ENCODE assay signal across 8 mouse cellular contexts in genomic region chr8:58911677-58912076, GRCm38 (mm10). TPM values are rescaled to one million over a fixed set of nuclear protein-coding genes. Genes with fewer than 3 reads are reported as not detected.
DNase-seq lines count a peak whose midpoint lies in the region; ATAC-seq and TF ChIP-seq lines count a peak whose summit lies in the region.

TSS of gene BC030500 (plus strand) at chr8:58911755.

- H3K4me3 ChIP-seq in cortical plate, adult 2 months (ENCODE audit: insufficient read depth, low read length) = peak within 1 kb of the TSS; percentile 84
- peak within 1 kb of the TSS; percentile 60 for H3K4me3 ChIP-seq in forebrain, postnatal 0 days (ENCODE audit: low read depth, low read length)
- H3K4me3 ChIP-seq in liver, embryonic 16.5 days (ENCODE audit: low read depth, low read length) = peak within 1 kb of the TSS; percentile 28

- H3K27ac ChIP-seq in cortical plate, adult 2 months (ENCODE audit: insufficient read depth, low read length) = no peak within 1 kb of the TSS
- H3K27ac ChIP-seq in forebrain, postnatal 0 days (ENCODE audit: low read depth, low read length) = peak within 1 kb of the TSS; percentile 76
- H3K27ac ChIP-seq in liver, embryonic 16.5 days (ENCODE audit: low read length) = no peak within 1 kb of the TSS

- H3K4me2 ChIP-seq in forebrain, postnatal 0 days (ENCODE audit: low read depth) = peak within 1 kb of the TSS; percentile 76
- H3K4me2 ChIP-seq in liver, embryonic 16.5 days (ENCODE audit: low read depth, low read length) = peak within 1 kb of the TSS; percentile 46

- no peak for TF ChIP-seq POLR2A in cortical plate, adult 2 months (IDR thresholded peaks at IDR 0.05; ENCODE audit: extremely low read depth, insufficient read depth, low read length)

- no peaks in the 10 kb centered on the region for H3K27me3 ChIP-seq in forebrain, postnatal 0 days (ENCODE audit: insufficient read depth, low read length)
- peaks cover 17% of the 10 kb centered on the region for H3K27me3 ChIP-seq in liver, embryonic 16.5 days (ENCODE audit: control insufficient read depth, insufficient read depth, low read depth, low read length)

- peak within 1 kb of the TSS; percentile 64 for H3K9ac ChIP-seq in forebrain, postnatal 0 days
- no peak within 1 kb of the TSS for H3K9ac ChIP-seq in liver, embryonic 16.5 days (ENCODE audit: low read depth, low read length)

- no peaks in the 10 kb centered on the region for H3K36me3 ChIP-seq in forebrain, postnatal 0 days (ENCODE audit: insufficient read depth)
- H3K36me3 ChIP-seq in liver, embryonic 16.5 days (ENCODE audit: control insufficient read depth, insufficient read depth) = no peaks in the 10 kb centered on the region

- H3K4me1 ChIP-seq in cortical plate, adult 2 months (ENCODE audit: control insufficient read depth, insufficient read depth, low read length) = no peaks in the 10 kb centered on the region
- no peaks in the 10 kb centered on the region for H3K4me1 ChIP-seq in forebrain, postnatal 0 days (ENCODE audit: insufficient read depth)
- no peaks in the 10 kb centered on the region for H3K4me1 ChIP-seq in liver, embryonic 16.5 days (ENCODE audit: control insufficient read depth, low read depth, low read length)

- ATAC-seq in forebrain, postnatal 0 days = no peak
- no peak for ATAC-seq in liver, embryonic 16.5 days (ENCODE audit: low read depth)
- ATAC-seq in activated CD4-positive, CD25-positive, alpha-beta regulatory T cell, adult 4 months = no peak

- no peaks in the 10 kb centered on the region for H3K9me3 ChIP-seq in forebrain, postnatal 0 days (ENCODE audit: low read length)
- no peaks in the 10 kb centered on the region for H3K9me3 ChIP-seq in liver, embryonic 16.5 days (replicated peaks; ENCODE audit: control insufficient read depth, low read length)

- 3% methylated on average over 14 of the region's 14 CpGs for WGBS in forebrain, postnatal 0 days
- WGBS in liver, embryonic 16.5 days (ENCODE audit: insufficient replicate concordance) = 9% methylated on average over 14 of the region's 14 CpGs

- DNase-seq in kidney, postnatal 4 days = peak; percentile 2 to 6
- no peak for DNase-seq in kidney, adult 9 months
- peak; percentile 4 for DNase-seq in forebrain, postnatal 0 days
- DNase-seq in B cell, adult 2 months = no peak
- no peak for DNase-seq in cerebellum, adult 11 months

- no peak for TF ChIP-seq CTCF in cortical plate, adult 2 months (IDR thresholded peaks at IDR 0.05; ENCODE audit: extremely low read depth, insufficient read depth, low read length)
- no peak for TF ChIP-seq CTCF in forebrain, postnatal 0 days (IDR thresholded peaks at IDR 0.05; ENCODE audit: low read depth)

RNA-seq across cellular contexts. Expression of gene BC030500, which starts in this region (rescaled TPM):
- polyA plus RNA-seq in cortical plate, adult 2 months (2012; rRNA removed) = 14.4 and 17.2 TPM in 2 replicates
- 7.6 and 17.1 TPM in 2 replicates for total RNA-seq in forebrain, postnatal 0 days (2014; rRNA removed)
- 12.9 and 13.7 TPM in 2 replicates for polyA plus RNA-seq in forebrain, postnatal 0 days (2015; fragmentation: Nextera tagmentation; extraction: Ambion mirVana)
- polyA plus RNA-seq in liver, embryonic 16.5 days (2015; fragmentation: Nextera tagmentation; extraction: Ambion mirVana) = not detected in 2 replicates
- polyA plus RNA-seq in activated CD4-positive, CD25-positive, alpha-beta regulatory T cell, adult 4 months (2017; shearing (Covaris generic)) = not detected

Comparison
In these comparisons a context has a peak if more than half of its experiments do, and no peak if none do; other contexts are left out.
1. RNA of gene BC030500 (polyA plus RNA-seq): 14.4 to 17.2 TPM in cortical plate, adult 2 months and 12.9 to 13.7 TPM in forebrain, postnatal 0 days; not detected in liver, embryonic 16.5 days and not detected in activated CD4-positive, CD25-positive, alpha-beta regulatory T cell, adult 4 months; every median in the first group is over 10 times any median in the second.
2. DNase-seq: peak in kidney, postnatal 4 days (2 of 2) and forebrain, postnatal 0 days (single experiment); none in kidney, adult 9 months (single experiment), B cell, adult 2 months (0 of 2) and cerebellum, adult 11 months (single experiment).
3. H3K4me3 ChIP-seq: peak in every context shown above with its lines; median percentile 84 in cortical plate, adult 2 months; 60 in forebrain, postnatal 0 days; 28 in liver, embryonic 16.5 days.